Mouse (Mus musculus) yolk sac, embryonic 10.5 days (tissue): ENCODE data around the gene Trim39.
"Not testable (repeated sequence)": the region's sequence is repeated elsewhere in the genome, so short reads cannot be mapped to it uniquely, and the experiment has no call there.

Source experiments
- DNase-seq: peaks from one replicate; pipeline ENCODE4 v3.0.0-alpha.2; 2017; ENCODE audit warnings: low spot score

Trim39 gene

GRCm38 (mm10) chr17:36248886-36249285 is 23.2 kb downstream of the Trim39 start:
- DNase-seq, result no peak

- DNase-seq, result no peak
These were observed 26.3 kb downstream of the Trim39 start for GRCm38 (mm10) chr17:36245741-36246140.

- no peak for DNase-seq
These were observed 28.0 kb downstream of the Trim39 start for GRCm38 (mm10) chr17:36244031-36244430.

GRCm38 (mm10) chr17:36240637-36241213 is 31.3 kb downstream of the Trim39 start:
- DNase-seq, result no peak

- DNase-seq, result no peak
These were observed 34.6 kb downstream of the Trim39 start for GRCm38 (mm10) chr17:36237321-36237921.

GRCm38 (mm10) chr17:36235300-36235699 is 36.7 kb downstream of the Trim39 start:
- DNase-seq, result not testable (repeated sequence)

- no peak for DNase-seq
These were observed 38.5 kb downstream of the Trim39 start for GRCm38 (mm10) chr17:36233572-36233971.

GRCm38 (mm10) chr17:36231318-36231717 is 40.7 kb downstream of the Trim39 start:
- DNase-seq, result peak; percentile 100

- no peak for DNase-seq
These were observed 43.0 kb downstream of the Trim39 start for GRCm38 (mm10) chr17:36229046-36229445.

GRCm38 (mm10) chr17:36226921-36227320 is 45.1 kb downstream of the Trim39 start:
- no peak for DNase-seq

- DNase-seq, result no peak
These were observed 46.7 kb downstream of the Trim39 start for GRCm38 (mm10) chr17:36225231-36225824.

GRCm38 (mm10) chr17:36224451-36224850 is 47.6 kb downstream of the Trim39 start:
- no peak for DNase-seq

GRCm38 (mm10) chr17:36218594-36219155 is 53.4 kb downstream of the Trim39 start:
- DNase-seq, result no peak

- DNase-seq, result no peak
These were observed 56.5 kb downstream of the Trim39 start for GRCm38 (mm10) chr17:36215586-36215985.
